Mouse (Mus musculus) forebrain, embryonic 15.5 days (tissue): ENCODE results near the gene Crlf2. TPM values are rescaled to one million over a fixed set of nuclear protein-coding genes. Genes with fewer than 3 reads are reported as not detected.

Experiments used
- ATAC-seq: fragments of 200-750 bp; cut with Nextera tagmentation; replicated peaks from 2 replicates; pipeline ENCODE4 v1.8.0; 2017; ENCODE audit warnings: mild to moderate bottlenecking, moderate TSS enrichment, moderate library complexity
- H3K27ac ChIP-seq: fragments of 300-500 bp; sonication (generic); replicated peaks from 2 replicates; pipeline ENCODE4 v1.5.1; 2015; ENCODE audit warnings: mild to moderate bottlenecking, inconsistent platforms
- H3K27me3 ChIP-seq: fragments of 300-500 bp; sonication (generic); 2 replicates; pipeline ENCODE4 v1.6.1; 2015; ENCODE audit warnings: inconsistent platforms
- H3K36me3 ChIP-seq: fragments of 300-500 bp; sonication (generic); 2 replicates; pipeline ENCODE4 v1.6.1; 2015; ENCODE audit warnings: mild to moderate bottlenecking, inconsistent platforms
- H3K4me1 ChIP-seq: fragments of 300-500 bp; sonication (generic); 2 replicates; pipeline ENCODE4 v1.6.1; 2015; ENCODE audit warnings: inconsistent platforms
- H3K4me2 ChIP-seq: fragments of 300-500 bp; sonication (generic); replicated peaks from 2 replicates; pipeline ENCODE4 v1.6.1; 2015; ENCODE audit warnings: mild to moderate bottlenecking, inconsistent platforms
- H3K4me3 ChIP-seq: fragments of 300-500 bp; sonication (generic); 2 replicates; pipeline ENCODE4 v1.5.1; 2015; ENCODE audit warnings: mild to moderate bottlenecking, inconsistent platforms
- H3K9ac ChIP-seq: fragments of 300-500 bp; sonication (generic); replicated peaks from 2 replicates; pipeline ENCODE4 v1.6.1; 2015; ENCODE audit warnings: mild to moderate bottlenecking, inconsistent platforms
- H3K9me3 ChIP-seq: fragments of 300-500 bp; sonication (generic); 2 replicates; pipeline ENCODE4 v1.6.1; 2016; ENCODE audit warnings: inconsistent platforms
- WGBS: fragments of 180-500 bp; shearing (Covaris S2); methylation state at CpG from one replicate; pipeline ENCODE4 v1.1.7; 2015; ENCODE audit warnings: mixed read lengths; 5-methylcytosine and 5-hydroxymethylcytosine counted together
- polyA plus RNA-seq: library from polyadenylated mRNA; unstranded; fragments of >200 nt; fragmentation: Nextera tagmentation; extraction: Ambion mirVana; gene quantifications from 2 replicates; pipeline ENCODE4 v1.2.1, GENCODE M21; 2015

Crlf2 gene
- polyA plus RNA-seq, 1 experiment from 2014 or later = 11.3 TPM

DNA sequence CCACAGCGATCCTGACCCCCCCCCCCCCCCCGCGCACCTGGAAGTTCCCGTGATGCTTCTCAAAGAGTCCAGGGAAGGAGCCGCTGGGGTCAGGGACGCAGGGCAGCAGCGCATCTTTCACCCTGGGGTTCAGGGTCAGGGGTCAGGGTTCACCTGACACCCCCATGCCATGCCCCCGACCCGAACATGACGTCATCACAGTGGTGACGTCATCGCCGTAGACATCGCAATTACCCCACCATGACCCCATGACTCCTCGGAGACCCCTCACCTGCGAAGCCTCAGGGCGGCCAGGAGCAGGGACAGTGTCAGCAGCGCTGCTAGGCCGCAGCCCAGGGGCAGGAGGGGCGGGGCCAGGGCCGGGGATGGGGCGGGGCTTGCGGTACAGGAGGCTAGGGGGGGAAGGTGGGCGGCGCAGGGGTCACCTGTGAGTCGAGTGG lies 3.5 kb downstream of the Crlf2 start:
- Histone ChIP-seq H3K4me1 (no peaks in the 10 kb centered on the region), H3K4me3 (no peak overlapping the region), H3K9me3 (peaks cover 11% of the 10 kb centered on the region), H3K27me3 (no peaks in the 10 kb centered on the region), H3K9ac (no peak overlapping the region), H3K4me2 (no peak overlapping the region), H3K27ac (no peak overlapping the region), H3K36me3 (peaks cover 10% of the 10 kb centered on the region)
- WGBS = 86% methylated on average over 25 of the region's 26 CpGs
- ATAC-seq = no peak

GRCm38 (mm10) chr5:109554091-109555050 lies 4.4 kb downstream of the Crlf2 start:
- 89% methylated on average over 30 of the region's 30 CpGs for WGBS
- peaks cover 11% of the 10 kb centered on the region for H3K9me3 ChIP-seq
- peaks cover 10% of the 10 kb centered on the region for H3K36me3 ChIP-seq
- no peaks in the 10 kb centered on the region for H3K4me1 ChIP-seq
- H3K4me2 ChIP-seq = no peak overlapping the region
- no peak overlapping the region for H3K27ac ChIP-seq
- H3K27me3 ChIP-seq = no peaks in the 10 kb centered on the region
- no peak for ATAC-seq
- no peak overlapping the region for H3K4me3 ChIP-seq
- H3K9ac ChIP-seq = no peak overlapping the region

GRCm38 (mm10) chr5:109553160-109553930 lies 5.4 kb downstream of the Crlf2 start:
- ATAC-seq = no peak
- Histone ChIP-seq H3K27me3 (no peaks in the 10 kb centered on the region), H3K36me3 (peaks cover 10% of the 10 kb centered on the region), H3K4me2 (no peak overlapping the region), H3K27ac (no peak overlapping the region), H3K4me1 (no peaks in the 10 kb centered on the region), H3K9ac (no peak overlapping the region), H3K4me3 (no peak overlapping the region), H3K9me3 (peaks cover 11% of the 10 kb centered on the region)
- WGBS = 74% methylated on average over 18 of the region's 18 CpGs

- no peak overlapping the region for H3K4me3 ChIP-seq
- 80% methylated on average over 15 of the region's 15 CpGs for WGBS
- peaks cover 10% of the 10 kb centered on the region for H3K36me3 ChIP-seq
Observed at GRCm38 (mm10) chr5:109552541-109552940, 6.3 kb downstream of the Crlf2 start.

GRCm38 (mm10) chr5:109552116-109552515 lies 6.7 kb downstream of the Crlf2 start:
- H3K27me3 ChIP-seq = no peaks in the 10 kb centered on the region
- no peak overlapping the region for H3K9ac ChIP-seq
- H3K27ac ChIP-seq = no peak overlapping the region
- no peaks in the 10 kb centered on the region for H3K4me1 ChIP-seq
- no peak overlapping the region for H3K4me2 ChIP-seq
- WGBS = 92% methylated on average over 11 of the region's 13 CpGs
- no peak for ATAC-seq
- no peak overlapping the region for H3K4me3 ChIP-seq
- H3K9me3 ChIP-seq = peaks cover 11% of the 10 kb centered on the region
- peaks cover 10% of the 10 kb centered on the region for H3K36me3 ChIP-seq

More at GRCm38 (mm10) chr5:109552541-109552940, 6.3 kb downstream of the Crlf2 start:
- Histone ChIP-seq H3K4me2 (no peak overlapping the region), H3K27ac (no peak overlapping the region), H3K27me3 (no peaks in the 10 kb centered on the region), H3K9me3 (peaks cover 11% of the 10 kb centered on the region), H3K9ac (no peak overlapping the region), H3K4me1 (no peaks in the 10 kb centered on the region)
- ATAC-seq = no peak

- WGBS = 92% methylated on average over 25 of the region's 25 CpGs
- no peaks in the 10 kb centered on the region for H3K27me3 ChIP-seq
- ATAC-seq = no peak
- no peak overlapping the region for H3K4me3 ChIP-seq
- no peak overlapping the region for H3K9ac ChIP-seq
- no peaks in the 10 kb centered on the region for H3K4me1 ChIP-seq
- peaks cover 10% of the 10 kb centered on the region for H3K36me3 ChIP-seq
- H3K9me3 ChIP-seq = peaks cover 9% of the 10 kb centered on the region
- no peak overlapping the region for H3K4me2 ChIP-seq
- no peak overlapping the region for H3K27ac ChIP-seq
Observed at GRCm38 (mm10) chr5:109551041-109551765, 7.6 kb downstream of the Crlf2 start.

DNA sequence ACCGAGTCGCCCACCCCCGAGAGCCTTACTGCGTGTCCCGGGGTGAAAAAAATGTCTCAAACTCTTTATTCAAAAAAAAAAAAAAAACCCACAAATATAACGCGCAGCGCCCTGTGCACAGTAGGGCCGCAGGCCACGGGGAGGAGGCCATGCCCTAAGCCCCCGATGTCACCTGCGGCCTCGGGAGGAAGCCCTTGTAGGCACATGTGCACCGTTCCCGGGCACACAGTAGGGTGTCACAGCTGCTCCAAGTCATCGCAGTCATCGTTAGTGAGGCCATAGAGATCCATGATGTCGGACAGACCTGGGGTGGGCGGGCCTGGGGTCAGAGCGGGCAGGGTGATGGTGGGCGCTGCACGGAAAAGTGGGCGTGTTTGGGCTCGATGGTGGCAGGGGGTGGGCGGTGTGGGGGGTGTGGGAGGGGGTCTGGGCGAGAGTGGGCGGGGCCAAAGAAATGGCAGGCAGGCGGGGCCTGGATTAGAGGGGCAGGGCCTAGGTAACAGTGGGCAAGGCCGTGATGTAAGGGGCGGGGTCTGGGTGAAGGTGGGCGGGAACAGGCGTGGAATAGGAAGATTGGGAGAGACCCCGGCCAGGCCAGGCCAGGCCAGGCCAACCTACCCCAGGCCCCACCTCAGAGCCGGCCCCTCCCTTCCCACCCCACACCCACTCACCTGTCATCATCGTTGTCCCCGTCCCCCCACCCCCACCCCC lies 8.4 kb downstream of the Crlf2 start:
- peaks cover 2% of the 10 kb centered on the region for H3K9me3 ChIP-seq
- H3K9ac ChIP-seq = no peak overlapping the region
- H3K27ac ChIP-seq = no peak overlapping the region
- ATAC-seq = no peak
- H3K4me1 ChIP-seq = no peaks in the 10 kb centered on the region
- H3K4me2 ChIP-seq = no peak overlapping the region
- H3K36me3 ChIP-seq = peaks cover 6% of the 10 kb centered on the region; the same call in 1 of the 2 replicates
- no peak overlapping the region for H3K4me3 ChIP-seq
- 88% methylated on average over 33 of the region's 36 CpGs for WGBS
- no peaks in the 10 kb centered on the region for H3K27me3 ChIP-seq

DNA sequence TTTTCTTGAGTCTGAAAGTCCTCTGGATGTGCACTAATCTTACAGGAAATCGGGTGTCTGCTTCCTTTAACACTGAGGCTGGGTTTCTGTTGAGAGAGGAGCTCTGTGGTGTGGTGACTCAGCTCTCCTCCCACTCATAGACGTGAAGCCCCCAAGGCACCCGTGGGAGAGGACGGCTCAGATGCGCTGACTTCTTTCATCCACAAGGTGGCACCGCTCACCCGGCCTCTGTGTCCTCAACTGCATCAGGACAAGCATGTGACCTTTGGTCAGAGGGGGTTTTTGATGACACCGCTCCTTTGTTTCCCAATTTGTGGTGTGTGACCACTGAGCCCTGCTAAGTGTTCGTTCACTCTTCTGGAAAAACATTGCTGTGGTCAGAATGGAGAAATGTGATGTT lies 10.1 kb downstream of the Crlf2 start:
- ATAC-seq = no peak
- Histone ChIP-seq H3K27me3 (no peaks in the 10 kb centered on the region), H3K4me1 (no peaks in the 10 kb centered on the region), H3K36me3 (0 out of 2 replicates have a peak, but pooled peaks cover 4% of the 10 kb centered on the region), H3K4me2 (no peak overlapping the region), H3K9ac (no peak overlapping the region), H3K4me3 (no peak overlapping the region), H3K9me3 (no peaks in the 10 kb centered on the region; the same call in 1 of the 2 replicates), H3K27ac (no peak overlapping the region)
- WGBS = 74% methylated on average over 9 of the region's 9 CpGs

DNA sequence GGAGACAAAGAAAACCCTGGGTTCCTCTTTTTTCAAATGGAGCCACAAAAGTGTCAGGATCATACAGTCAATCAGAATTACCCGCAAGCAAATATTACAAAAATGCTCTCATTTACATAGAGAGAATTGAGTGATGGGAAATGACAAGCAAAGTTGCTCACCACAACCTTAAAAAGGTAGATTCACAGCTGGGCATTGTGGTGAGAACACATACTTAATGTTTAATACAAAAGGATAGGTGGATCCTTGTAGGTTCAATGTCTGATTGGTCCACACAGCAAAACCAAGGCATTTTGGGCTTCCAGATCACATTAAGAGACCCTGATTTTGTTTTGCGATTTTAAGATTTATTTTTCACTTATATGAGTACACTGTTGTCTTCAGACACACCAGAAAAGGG lies 11.7 kb downstream of the Crlf2 start:
- Histone ChIP-seq H3K9me3 (no peaks in the 10 kb centered on the region; the same call in 1 of the 2 replicates), H3K27ac (no peak overlapping the region), H3K9ac (no peak overlapping the region), H3K4me3 (no peak overlapping the region), H3K4me2 (no peak overlapping the region), H3K27me3 (no peaks in the 10 kb centered on the region), H3K36me3 (0 out of 2 replicates have a peak, but pooled peaks cover 4% of the 10 kb centered on the region), H3K4me1 (no peaks in the 10 kb centered on the region)
- ATAC-seq = no peak
- 70% methylated on average over 2 of the region's 2 CpGs for WGBS

DNA sequence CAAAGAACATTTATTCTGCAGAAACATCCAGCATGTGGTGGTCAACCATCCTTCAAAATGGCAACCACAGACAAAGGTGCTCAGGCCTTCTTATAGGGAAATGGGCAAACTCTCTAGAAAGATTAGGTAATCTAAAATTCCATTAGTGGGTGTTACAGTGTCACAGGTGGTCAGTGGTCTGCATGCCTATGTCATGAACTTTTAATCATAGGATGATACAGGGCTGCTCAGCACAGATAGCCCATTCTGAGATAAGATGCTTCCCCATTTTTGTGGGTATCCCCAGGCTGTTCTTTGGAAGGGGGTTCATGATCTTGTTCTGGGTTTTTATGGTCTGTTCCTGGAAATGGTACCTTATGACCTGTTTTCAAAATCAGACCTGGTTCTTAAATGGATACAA lies 49.1 kb downstream of the Crlf2 start:
- no peak overlapping the region for H3K27ac ChIP-seq

DNA sequence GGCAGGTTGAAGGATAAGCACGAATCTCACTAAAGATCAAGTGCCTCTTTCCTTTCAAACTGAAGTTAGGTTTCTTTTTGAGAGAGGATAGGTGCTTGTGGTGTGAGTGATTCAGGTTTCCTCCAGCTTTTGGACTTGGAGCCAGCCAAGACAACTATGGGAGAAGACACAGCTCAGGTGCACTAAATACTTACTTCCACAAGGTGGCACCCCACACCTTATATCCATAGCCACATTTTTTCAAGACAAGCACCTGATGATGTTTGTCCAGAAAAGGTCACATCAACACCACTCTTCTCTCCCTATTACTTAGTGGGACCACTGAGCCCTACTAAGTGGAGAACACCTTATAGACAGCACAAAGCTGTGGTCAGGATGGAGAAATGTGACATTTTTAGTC lies 52.1 kb downstream of the Crlf2 start:
- H3K27me3 ChIP-seq = no peaks in the 10 kb centered on the region

More for the DNA sequence above, 49.1 kb downstream of the Crlf2 start:
- H3K4me1 ChIP-seq = no peaks in the 10 kb centered on the region
- H3K9me3 ChIP-seq = no peaks in the 10 kb centered on the region; the same call in 1 of the 2 replicates
- H3K4me2 ChIP-seq = no peak overlapping the region
- no peak for ATAC-seq
- H3K4me3 ChIP-seq = no peak overlapping the region
- no peak overlapping the region for H3K9ac ChIP-seq
- no peaks in the 10 kb centered on the region for H3K27me3 ChIP-seq
- H3K36me3 ChIP-seq = no peaks in the 10 kb centered on the region

More for the DNA sequence above, 52.1 kb downstream of the Crlf2 start:
- H3K36me3 ChIP-seq = no peaks in the 10 kb centered on the region
- H3K27ac ChIP-seq = no peak overlapping the region
- no peak overlapping the region for H3K4me2 ChIP-seq
- WGBS = 15% methylated on average over 1 of the region's 1 CpGs
- ATAC-seq = no peak
- no peak overlapping the region for H3K4me3 ChIP-seq
- H3K9me3 ChIP-seq = no peaks in the 10 kb centered on the region; the same call in 1 of the 2 replicates
- no peaks in the 10 kb centered on the region for H3K4me1 ChIP-seq
- no peak overlapping the region for H3K9ac ChIP-seq
